Mouse (Mus musculus): ENCODE measurements around the gene Pdik1l.
A peak's percentile ranks its signal among the peaks of the same experiment; 100 is the strongest.

Gene Pdik1l

GRCm38 (mm10) chr4:134258354-134258753, 29.3 kb downstream of the Pdik1l start:
- no peak for DNase-seq (ENCODE audit: low spot score in 2 of 2)

DNA sequence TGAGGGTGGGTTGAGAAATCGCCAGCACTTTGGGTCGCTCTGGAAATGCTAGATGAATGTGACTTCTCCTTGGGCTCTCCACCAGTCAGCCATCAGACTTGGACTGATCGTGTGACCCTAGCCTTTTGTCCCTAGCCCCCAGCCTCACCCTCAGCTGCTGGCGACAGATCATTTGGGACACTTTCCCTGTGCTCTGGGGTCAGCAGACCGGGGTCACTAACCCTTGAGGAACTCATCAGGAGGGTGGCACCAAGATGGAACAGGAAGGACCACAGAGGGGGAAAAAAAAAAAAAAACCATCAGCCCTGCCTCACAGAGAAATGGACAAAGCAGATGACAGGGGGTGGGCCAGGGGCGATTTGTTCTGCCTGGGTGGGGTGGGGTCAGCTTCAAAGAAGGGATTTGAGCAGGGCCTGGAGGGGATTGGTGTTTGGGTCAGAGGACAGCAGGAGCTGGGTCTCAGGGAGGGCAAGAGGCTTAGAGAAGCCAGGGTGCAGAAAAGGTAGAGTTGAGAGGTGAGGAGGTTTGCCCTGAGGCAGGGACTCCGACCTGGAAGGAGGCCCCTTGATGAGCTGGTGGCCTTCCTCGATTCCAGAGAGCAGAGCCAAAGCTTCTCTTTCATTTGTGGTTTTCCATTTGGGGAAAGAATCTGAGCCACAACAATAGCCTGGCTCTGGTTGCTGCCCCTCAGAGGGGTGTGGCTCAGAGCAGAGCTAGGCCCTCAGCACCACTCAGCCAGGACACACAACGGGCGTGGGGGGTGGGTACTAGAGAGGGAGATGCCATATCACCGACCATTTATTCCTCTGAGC, 30.3 kb downstream of the Pdik1l start:
- DNase-seq (ENCODE audit: low spot score in 2 of 2): no peak

- DNase-seq (ENCODE audit: low spot score in 2 of 2): no peak
Measured at GRCm38 (mm10) chr4:134256407-134257197, 31.1 kb downstream of the Pdik1l start.

- no peak for DNase-seq (ENCODE audit: low spot score in 2 of 2)
Measured at GRCm38 (mm10) chr4:134255854-134256253, 31.8 kb downstream of the Pdik1l start.

- no peak for DNase-seq (ENCODE audit: low spot score in 2 of 2)
Measured at GRCm38 (mm10) chr4:134254835-134255234, 32.9 kb downstream of the Pdik1l start.

GRCm38 (mm10) chr4:134253722-134254324, 33.9 kb downstream of the Pdik1l start, which contains the start of gene Grrp1:
Grrp1 (minus strand) TSS chr4:134254106.
- DNase-seq (ENCODE audit: low spot score in 2 of 2): no peak

- DNase-seq (ENCODE audit: low spot score in 2 of 2): no peak
Measured at GRCm38 (mm10) chr4:134252911-134253721, 34.6 kb downstream of the Pdik1l start.

DNA sequence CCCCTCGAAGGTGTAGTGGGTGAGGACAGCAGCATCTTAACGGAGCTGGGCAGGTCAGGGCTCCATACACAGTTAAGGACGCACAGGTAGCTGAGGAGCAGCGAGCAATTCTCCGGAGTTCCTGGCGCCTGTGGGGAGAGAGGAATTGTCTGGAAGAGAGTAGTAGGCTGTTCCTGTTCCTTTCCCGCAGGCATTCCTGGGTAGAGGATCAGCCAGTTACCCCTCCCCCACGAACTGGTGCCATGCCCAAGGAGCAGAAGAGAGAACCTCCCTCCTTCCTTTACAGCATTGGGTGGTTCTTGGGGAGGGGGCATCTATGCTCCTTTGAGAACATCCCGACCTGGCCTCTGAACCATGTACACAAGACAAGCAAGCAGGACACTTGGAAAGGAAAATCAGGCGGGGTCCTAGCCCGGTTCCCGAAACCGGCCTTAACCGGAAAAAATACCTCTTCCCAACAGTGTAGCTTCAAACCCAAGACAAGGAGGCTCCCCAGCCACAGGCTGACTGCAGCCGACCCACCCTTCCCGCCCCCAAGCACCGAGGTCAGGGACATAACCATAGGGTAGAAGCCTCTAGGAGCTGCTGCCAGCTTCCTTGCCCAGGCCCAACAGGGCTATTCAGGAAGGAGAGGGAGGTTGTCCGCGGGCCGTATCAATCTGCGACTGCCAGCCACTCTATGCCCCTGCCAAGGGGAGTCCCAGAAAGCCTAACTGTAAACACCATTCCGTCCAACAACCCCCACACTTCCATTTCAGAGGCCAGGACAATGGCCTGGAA, 35.4 kb downstream of the Pdik1l start:
- DNase-seq (ENCODE audit: low spot score in 2 of 2): no peak

GRCm38 (mm10) chr4:134251241-134252130, 36.2 kb downstream of the Pdik1l start:
- peak in 1 of 2 experiments; percentile 42 for DNase-seq (ENCODE audit: low spot score in 2 of 2)

DNA sequence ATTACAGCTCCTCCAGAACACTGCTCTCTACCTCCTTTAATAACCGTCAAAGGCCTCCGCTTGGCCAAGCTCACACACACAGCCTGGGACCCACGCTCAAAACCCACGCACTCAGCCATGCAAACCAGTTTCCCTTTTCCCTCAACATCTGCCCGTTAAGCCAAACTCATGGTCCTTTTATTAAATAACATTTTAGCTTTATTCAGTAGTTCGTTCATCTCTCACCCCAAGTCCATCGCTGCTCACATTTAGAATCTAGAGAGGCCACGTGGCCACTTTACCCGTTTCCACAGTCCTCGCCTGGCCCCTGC, 36.8 kb downstream of the Pdik1l start:
- DNase-seq (ENCODE audit: low spot score in 2 of 2): no peak

GRCm38 (mm10) chr4:134250116-134250929, 37.4 kb downstream of the Pdik1l start:
- DNase-seq (ENCODE audit: low spot score in 2 of 2): no peak

DNA sequence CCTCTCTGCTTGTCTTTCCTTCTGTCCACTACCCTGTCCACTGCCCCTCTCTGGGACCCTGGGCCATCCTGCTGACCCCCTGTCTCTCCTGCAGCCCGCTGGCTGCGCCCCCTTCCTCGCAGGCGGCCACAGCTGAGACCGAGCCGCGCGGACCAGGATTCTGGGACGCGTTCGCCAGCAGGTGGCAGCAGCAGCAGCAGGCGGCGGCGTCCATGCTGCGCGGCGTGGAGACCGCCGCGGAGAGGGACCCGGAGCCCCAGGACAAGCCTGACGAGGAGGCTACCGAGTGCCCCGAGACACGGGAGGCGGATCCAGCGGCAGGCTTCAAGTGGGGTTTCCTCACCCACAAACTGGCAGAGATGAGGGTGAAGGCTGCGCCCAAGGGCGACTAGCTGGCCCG, 38.0 kb downstream of the Pdik1l start:
- DNase-seq (ENCODE audit: low spot score in 2 of 2): peak; percentile 52 to 79

GRCm38 (mm10) chr4:134246719-134247258, 40.9 kb downstream of the Pdik1l start, which contains the start of gene Gm30191:
Gm30191 (plus strand) TSS chr4:134246935.
- DNase-seq (ENCODE audit: low spot score in 2 of 2): peak in 1 of 2 experiments; percentile 27

DNA sequence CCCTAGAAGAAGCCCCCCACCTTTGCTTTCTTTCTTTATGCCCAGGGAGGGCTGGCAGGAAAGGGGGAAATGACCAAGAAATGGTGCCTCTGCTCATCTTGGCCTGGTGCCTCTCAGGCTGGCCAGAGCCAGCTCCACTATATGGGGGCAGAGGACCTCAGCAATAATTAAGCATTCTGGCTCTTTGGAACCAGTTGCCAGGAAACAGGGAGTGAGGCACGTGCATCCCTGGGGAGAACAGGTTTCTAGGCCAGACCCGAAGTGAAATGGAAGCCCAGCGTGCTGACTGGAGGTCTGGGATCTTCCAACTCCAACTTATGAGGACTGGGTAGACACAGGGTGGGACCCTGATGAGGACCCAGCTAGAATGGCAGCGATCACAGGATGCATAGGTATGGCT, 41.4 kb downstream of the Pdik1l start:
- peak in 1 of 2 experiments; percentile 30 for DNase-seq (ENCODE audit: low spot score in 2 of 2)

- DNase-seq (ENCODE audit: low spot score in 2 of 2): peak; percentile 94 to 97
Measured at GRCm38 (mm10) chr4:134245148-134245843, 42.4 kb downstream of the Pdik1l start, which contains the start of gene Zfp593. Zfp593 (minus strand) TSS chr4:134245592.

GRCm38 (mm10) chr4:134243516-134244250, 44.0 kb downstream of the Pdik1l start, which contains the start of gene E130218I03Rik:
E130218I03Rik (plus strand) TSS chr4:134243662.
- peak in 1 of 2 experiments; percentile 42 for DNase-seq (ENCODE audit: low spot score in 2 of 2)

GRCm38 (mm10) chr4:134238686-134239085, 49.0 kb downstream of the Pdik1l start:
- DNase-seq (ENCODE audit: low spot score in 2 of 2): no peak
